Mouse (Mus musculus) cerebellum, adult 11 months (tissue): ENCODE measurements around the gene Vat1.
A peak's percentile ranks its signal among the peaks of the same experiment; 100 is the strongest.
"Not testable (repeated sequence)": the region's sequence is repeated elsewhere in the genome, so short reads cannot be mapped to it uniquely, and the experiment has no call there.

Experiments
- DNase-seq: peaks from one replicate; pipeline ENCODE4 v3.0.0; 2022

The Vat1 gene

GRCm38 (mm10) chr11:101465869-101466551 lies at the start of gene Vat1:
Vat1 (minus strand) TSS chr11:101466230.
- peak; percentile 41 for DNase-seq

- no peak for DNase-seq
Measured at GRCm38 (mm10) chr11:101507090-101507489, 41.1 kb upstream of the Vat1 start.

DNA sequence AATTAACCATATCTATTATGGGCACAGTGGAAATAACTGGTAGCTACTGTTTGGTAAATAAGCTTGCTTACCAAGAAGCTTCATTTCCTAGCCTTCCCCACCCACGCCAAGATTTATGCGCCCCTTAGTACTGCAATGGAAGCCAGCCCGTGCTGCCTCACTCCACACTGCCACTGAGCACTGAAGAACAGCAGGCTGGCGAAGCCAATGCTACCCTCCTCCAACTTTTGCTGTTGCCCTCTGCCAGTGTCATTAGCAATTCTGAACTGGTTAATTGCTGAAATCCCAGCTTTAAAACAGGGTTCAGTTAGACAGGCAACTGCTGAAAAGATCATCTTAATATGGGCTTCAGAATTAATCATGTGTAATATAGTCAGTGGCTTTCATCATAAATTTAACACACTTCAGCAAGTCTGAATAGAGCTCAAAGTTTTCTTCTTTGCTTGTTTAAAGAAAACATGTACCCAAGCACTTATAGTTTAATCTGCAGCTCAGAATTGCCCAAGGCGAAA lies 40.3 kb upstream of the Vat1 start:
- DNase-seq: no peak

- DNase-seq: no peak
Measured at GRCm38 (mm10) chr11:101486126-101486525, 20.1 kb upstream of the Vat1 start.

GRCm38 (mm10) chr11:101485509-101486028 lies 19.5 kb upstream of the Vat1 start:
- DNase-seq: no peak

DNA sequence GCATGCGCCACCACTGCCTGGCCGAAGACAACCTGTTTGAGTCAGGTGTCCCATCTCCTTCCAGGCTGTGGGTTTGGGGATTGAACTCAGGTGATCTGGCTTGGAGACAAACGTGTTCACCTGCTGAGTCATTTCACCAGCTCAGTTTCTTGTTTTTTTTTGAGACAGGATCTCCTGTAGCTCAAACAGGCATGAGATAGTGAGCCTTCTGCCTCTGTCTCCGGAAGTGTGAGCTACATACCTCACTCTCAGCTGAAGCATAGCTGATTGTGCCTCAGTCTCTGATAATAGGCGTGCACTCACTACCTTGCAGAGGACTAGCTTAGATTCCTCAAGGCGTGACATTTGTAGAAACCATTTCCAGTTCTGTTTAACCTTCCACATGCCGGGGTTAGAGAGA lies 18.8 kb upstream of the Vat1 start:
- DNase-seq: no peak

- DNase-seq: no peak
Measured at GRCm38 (mm10) chr11:101484245-101484644, 18.2 kb upstream of the Vat1 start.

DNA sequence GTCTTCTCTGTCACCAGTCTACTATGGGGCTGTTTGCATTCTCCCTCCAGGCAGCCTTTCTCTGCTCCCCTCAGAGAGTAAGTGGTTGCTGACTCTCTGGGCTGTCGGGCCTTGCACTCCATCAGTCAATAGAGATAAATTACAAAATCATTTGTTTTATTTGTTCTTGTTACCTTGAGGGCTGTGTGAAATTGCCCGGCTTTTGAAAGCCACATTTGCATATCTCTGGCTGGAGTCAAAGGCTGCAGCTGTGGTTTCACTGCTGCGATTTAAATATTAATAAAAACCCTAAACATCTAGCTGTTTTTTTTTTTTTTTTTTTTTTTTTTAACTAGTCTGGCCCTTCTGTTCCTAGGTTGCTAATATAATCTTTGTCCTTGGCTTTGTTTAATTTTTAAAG lies 17.8 kb upstream of the Vat1 start:
- no peak for DNase-seq

DNA sequence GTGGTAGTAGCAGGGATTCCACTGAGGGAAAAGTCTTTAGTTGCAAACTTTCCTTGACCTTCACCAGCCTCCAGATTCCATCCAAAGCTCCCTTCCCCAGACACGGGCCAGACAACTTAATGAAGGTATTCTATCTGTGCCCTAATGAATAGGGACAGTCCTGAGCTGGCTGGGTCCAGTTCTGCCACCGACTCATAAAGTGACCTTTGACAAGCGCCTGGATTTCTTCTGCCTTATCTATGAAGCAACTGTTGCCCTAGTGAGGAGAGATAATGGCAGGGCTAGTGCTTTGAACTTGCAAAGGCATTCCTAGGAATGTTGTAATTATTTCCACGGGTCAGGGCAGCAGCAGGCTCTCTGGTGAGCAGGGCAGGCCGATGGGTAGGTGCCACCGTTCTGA lies 14.9 kb upstream of the Vat1 start:
- no peak for DNase-seq

DNA sequence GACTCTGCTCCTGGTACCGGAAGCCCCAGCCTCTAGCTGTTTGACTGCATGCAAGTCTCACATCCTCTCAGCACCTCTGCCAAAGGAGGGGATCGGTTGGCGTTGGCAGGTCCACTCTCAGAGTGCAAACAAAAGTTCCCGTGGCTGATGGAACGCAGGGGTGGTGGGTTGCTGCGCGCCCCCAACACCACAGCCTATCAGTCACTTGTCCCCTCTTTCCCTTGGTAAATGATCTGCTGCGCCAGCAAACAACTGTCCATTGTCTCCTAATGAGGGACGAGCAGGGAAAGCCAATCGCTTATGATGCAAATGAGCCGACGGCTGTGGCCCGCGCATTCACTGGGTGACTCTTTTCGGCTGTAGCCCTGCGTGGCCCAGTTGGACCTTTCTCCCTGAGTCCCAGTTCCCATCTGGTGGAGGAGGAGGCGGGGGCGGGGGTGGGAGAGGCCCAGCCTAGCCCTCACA lies 13.2 kb upstream of the Vat1 start:
- DNase-seq: no peak

DNA sequence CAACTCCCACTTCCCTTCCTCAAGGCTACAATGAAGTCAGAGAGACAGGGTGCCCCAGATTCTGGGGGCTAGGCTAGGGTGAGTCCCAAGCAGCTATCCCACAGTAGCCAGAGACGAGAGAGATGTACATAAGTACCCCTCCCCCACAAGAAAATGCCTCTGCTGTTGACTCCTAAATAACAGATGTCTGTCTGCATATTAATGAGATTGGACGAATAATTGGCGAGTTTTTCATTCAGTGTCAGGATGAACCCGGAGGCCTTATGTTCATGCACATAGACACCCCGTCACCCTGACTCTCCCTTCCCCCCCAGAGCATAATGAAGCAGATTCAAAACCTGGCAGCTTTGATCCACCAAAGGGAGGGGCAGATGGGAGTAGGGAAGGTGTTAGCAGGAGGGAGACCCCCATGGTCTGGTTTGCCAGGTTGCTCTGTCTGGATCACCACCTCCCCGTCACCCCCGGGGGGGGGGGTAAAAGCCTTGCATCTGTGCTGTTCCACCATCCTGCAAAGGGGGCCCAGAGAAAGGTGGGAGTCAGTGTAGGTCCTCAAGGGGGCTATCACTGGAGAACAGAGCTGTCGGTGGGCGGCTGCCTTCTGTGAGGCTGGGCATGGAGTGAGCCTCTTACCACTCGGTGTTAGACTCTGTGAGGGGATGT lies 11.7 kb upstream of the Vat1 start:
- DNase-seq: no peak

- no peak for DNase-seq
Measured at GRCm38 (mm10) chr11:101477194-101477551, 11.1 kb upstream of the Vat1 start.

- not testable (repeated sequence) for DNase-seq
Measured at GRCm38 (mm10) chr11:101476361-101476760, 10.3 kb upstream of the Vat1 start.

DNA sequence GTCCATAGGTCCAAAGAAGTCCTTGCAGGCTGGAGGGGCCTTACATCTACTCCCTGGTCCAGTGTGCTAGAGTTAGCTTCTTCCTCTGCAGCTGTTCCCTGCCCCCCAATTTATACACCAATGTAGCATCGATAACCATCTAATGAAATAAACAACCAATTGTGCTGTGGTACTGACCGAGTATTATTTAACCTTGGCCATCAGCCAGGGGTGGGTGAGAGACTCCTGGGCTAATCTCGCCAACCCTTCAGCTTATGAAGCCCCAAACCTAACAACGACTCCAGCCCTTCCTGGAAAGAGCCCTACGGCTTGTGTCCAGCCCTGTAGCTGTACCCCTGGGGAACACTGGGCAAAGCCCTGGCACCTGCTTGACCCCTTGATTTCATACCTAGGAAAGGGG lies 8.3 kb upstream of the Vat1 start:
- DNase-seq: no peak

DNA sequence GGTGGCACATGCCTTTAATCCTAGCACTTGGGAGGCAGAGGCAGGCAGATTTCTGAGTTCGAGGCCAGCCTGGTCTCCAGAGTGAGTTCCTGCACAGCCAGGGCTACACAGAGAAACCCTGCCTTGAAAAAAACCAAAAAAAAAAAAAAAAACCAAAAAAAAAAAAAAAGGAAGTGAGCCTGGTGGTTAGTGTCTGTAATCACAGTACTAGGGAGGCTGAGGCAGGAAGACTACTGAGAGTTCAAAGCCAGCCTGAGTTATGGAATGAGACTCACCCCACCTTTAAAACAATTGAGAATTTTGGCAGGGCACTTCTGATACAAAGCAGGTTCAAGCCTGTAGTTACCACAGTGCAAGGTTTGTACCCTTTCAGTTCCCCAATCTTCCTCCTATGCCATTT lies 7.7 kb upstream of the Vat1 start:
- DNase-seq: not testable (repeated sequence)

DNA sequence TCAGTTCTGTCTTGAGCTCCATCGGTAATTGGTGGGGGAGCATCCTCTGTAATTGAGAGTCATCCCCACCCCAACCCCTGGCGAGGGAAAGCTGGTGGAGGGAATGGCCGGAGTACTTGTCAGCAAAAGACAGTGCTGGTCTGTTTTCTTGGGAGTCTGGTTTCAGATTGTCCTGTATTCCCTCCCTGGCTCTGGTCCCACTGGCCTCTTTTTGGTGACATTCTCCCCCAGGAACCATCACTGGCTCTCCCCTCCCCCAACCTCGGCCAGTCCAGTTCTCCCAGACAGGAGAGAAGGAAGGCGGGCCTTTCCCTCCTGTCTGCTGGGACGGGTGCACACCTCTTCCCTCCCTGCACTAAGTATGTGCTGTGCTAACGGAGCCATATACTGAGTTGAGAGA lies 6.3 kb upstream of the Vat1 start:
- DNase-seq: no peak

GRCm38 (mm10) chr11:101471926-101472325 lies 5.9 kb upstream of the Vat1 start:
- DNase-seq: no peak

- no peak for DNase-seq
Measured at GRCm38 (mm10) chr11:101470206-101470605, 4.2 kb upstream of the Vat1 start.

DNA sequence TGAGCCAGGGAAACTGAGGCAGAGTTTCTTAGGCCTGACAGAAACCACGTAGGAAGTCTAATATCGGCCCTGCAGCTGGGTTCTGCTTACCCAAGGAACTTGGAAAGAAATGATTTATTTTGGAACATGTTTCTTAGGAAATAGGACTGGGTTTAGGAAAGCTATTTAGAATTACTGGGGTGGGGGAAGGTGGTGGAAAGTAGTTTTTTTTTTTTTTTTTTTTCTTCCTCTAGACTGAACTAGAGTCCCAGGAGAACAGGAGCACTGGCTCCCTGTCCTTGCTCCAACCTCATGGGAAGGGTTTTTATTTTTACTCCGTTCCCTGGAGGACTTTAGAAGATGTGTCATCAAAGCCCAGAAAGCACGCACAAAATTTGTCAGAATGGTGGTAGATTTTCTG lies 3.1 kb upstream of the Vat1 start:
- DNase-seq: no peak

DNA sequence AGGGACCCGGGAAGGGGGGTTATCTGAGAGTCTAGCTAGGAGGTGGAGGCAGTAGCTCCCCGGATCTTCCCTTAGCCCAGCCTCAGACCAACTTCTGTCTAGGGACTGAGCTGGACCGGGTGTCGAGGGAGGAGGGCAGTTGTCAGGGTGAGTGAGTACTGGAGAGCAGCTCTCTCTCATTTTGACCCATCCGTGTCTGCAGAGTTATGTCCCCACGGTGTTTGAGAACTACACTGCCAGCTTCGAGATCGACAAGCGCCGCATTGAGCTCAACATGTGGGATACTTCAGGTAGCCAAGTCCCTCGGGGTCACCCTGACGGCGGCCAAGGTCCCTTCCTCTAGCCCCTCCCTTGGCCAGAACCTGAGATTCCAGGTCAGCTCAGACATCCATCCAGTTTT lies 2.7 kb upstream of the Vat1 start:
- no peak for DNase-seq

GRCm38 (mm10) chr11:101468263-101468688 lies 2.2 kb upstream of the Vat1 start:
- DNase-seq: peak; percentile 29

DNA sequence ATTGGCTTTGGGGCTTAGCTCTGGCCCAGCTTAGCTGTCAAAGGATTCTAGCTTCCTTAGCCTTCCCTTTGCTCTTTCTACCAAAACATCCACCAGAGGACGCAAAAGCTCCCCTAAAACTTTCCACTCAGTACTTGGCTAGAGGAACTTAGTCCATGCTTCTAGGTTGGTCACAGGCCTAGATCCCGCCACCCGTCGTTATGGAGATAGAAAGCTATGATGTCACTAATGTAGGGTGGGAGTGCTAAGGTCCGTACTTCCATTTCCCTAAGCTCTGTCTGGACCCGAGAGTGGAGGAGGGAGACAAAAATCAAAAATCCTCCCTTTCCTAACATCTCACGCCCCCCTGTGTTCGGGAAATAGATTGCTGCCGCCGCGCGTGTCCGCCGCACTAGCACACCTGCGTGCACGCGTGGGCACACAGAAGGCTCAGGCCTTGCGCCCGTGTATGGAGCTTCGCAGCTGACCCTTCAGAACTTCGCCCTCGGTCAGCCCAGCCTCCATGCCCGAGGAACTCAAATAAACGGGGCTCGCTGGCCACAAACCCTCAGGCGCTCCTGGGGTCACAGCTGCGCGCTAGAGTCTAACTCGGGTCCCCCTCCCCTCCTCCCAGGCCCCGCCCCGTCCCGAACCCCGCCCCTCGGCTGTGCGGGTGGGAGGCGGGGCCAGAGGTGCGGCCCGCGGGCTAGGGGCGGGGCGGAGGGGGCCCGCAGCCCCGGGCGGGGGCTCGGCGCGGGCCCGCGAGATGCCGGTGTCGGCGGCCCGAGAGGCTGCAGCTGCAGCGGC lies 1.6 kb upstream of the Vat1 start:
- DNase-seq: peak; percentile 48

DNA sequence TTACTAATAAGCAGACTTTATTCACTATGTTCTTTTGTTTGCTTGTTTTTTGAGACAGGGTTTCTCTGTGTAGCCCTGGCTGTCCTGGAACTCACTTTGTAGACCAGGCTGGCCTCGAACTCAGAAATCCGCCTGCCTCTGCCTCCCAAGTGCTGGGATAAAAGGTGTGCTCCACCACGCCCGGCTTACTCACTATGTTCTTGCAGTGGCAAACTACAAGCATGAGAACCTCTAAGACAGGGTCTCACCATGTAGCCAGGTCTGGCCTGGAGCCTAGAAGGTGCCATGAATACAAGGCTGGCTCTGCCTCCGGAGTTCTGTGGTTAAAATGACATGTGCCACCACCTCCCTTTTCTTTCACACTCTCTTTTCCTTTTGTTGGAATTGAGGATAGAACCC lies 521 bp upstream of the Vat1 start:
- not testable (repeated sequence) for DNase-seq
